Mouse (Mus musculus) ES-CJ7 (cell line): ENCODE results near the gene Cdh24.
A peak's percentile ranks its signal among the peaks of the same experiment; 100 is the strongest.

Experiments used
- DNase-seq: peaks from one replicate; pipeline ENCODE4 v3.0.0; 2011; ENCODE audit warnings: low read depth, low spot score

The Cdh24 gene

DNA sequence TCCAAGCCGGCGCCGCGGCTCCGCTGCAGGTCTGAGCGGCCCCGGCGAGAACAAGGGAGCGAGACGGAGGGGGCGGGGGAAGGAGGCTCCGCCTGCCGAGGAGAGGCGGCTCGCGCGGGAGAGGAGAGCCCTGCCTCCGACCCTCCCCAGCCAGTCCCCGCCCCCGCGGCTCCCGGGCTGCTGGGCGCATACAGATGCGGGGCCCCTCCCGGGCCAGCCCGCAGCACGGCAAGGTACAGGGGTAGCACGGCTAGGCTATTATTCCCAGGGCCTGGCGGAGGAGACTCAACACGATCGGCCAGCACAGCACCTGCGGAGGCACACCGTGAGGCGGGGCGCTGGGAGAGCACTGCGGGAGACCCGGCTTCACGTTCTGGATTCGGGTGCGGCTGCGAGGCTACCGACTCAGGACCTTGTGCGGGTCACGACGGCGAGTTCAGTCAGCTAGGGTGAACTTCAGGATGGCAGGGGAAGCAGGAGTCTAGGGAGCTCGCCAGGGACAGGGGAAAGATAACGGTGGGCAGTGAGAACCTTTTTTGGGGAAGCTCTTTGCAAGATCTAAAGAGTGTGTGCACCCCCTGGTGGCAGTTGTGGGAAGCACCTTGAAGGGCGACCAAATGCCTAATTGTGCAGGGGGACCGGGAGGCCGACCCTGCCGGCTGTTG is at the start of gene Cdh24:
Gene Cdh24, minus strand, starts transcription at position 60 of the 665 bp plus-strand sequence.
- DNase-seq, result peak; percentile 85

DNA sequence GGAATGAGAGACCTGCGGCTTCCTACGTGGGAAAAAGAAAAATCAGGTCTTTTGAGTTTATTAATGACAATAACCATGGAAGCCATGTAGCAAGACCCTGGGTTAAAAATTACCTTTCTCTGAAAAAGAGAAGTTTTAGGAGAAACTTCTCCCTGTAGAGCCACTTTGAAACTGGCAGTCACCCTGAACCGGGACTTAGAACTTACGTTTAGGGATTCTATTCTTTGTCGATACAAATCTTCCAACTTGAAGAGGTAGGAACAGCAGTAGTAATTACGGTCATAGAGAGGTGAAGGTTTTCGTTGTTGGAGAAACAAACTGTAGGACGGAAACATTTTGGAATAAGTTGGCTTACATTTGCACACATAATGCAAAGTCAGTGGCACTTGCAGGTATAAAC is 46.1 kb upstream of the Cdh24 start:
- no peak for DNase-seq

DNA sequence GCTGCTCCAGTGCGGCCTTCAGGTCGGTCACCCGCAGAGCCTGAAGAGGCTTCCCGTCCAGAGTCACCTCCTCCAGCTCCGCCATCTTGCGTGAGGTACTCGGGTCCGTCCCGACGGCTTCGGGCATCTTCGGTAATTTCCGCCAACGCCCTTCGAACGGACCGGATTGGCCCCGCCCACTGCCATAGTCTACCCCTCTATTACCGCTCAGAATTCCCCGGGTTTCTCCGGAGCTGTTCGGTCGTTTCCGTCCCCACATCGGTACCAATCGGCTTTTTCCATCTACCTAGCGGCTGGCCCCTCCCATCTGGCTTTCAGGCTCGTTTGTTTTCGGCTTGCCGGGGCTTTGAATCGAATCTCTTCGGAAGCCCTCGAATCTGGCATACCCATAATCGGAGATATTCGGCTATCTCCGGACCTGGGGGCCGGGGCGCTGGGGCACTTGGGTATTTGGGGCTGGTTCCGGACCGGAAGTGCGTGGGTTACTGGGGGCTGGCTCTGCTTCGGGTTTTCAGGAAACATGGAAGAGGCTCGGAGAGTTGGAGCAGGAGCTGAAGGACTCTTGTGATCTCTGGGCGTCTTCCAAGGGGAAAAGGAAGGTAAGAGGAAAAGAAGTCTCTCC is 45.5 kb upstream of the Cdh24 start, which contains the start of gene Acin1:
Gene Acin1, minus strand, starts transcription at position 410 of the 622 bp plus-strand sequence.
- DNase-seq, result peak; percentile 96

DNA sequence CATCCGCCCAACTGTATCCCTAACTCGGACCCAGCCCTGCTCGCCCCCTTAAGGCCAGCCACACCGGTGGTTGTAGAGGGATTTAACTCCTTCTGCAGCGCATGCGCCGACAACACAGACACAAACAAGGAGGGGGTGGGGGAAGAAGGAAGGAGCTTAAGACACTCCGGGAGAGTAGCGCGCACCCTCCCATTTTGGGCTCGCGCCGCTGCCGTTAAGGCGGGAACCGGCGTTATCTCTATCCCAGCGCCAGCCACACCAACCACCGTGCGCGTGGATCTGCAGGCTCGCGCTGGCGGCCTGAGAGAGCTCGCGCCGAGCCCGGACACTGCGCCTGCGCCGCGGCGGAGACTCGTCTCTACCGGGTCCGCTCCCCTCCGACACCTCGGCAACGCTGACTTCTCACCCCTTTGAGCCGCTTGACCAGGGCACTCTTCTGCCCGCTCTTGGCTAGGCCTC is 44.9 kb upstream of the Cdh24 start, which contains the start of gene 1700123O20Rik:
Gene 1700123O20Rik, plus strand, starts transcription at position 154 of the 459 bp plus-strand sequence.
- peak; percentile 96 for DNase-seq

DNA sequence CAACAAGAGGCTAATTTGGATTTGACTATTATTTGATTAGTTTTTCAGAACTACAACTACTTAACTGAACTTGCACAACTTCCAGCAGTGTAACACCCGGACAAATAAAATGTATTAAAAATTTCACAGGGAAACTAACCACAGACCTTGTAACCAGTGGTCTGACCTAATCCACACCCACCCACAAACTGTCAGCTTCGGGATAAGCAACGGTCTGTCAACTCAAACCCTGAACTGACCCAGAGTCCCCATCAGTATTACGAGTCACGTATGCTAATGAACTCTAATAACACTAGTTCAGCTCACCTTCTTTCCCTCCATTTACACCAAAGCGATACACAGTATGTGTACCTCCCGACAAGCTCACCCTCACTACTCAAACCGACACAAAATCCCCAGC is 44.3 kb upstream of the Cdh24 start:
- no peak for DNase-seq

DNA sequence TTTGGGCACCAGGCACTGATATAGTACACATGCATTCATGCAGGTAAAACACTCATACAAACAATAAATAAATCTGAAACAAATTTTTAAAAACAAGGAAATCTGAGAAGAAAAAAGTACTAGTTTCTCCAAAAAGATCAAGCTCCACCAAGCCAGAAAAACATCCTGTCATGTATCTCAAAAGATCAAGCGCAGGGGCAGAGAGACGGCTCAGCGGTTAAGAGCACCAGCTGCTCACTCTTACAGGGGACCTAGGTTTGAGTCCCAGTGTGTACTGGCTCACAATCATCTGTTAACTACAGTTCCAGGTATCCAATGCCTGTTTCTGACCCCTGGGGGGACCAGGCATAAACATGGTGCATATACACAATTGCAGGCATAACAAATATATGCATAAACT is 41.2 kb upstream of the Cdh24 start:
- DNase-seq, result no peak

DNA sequence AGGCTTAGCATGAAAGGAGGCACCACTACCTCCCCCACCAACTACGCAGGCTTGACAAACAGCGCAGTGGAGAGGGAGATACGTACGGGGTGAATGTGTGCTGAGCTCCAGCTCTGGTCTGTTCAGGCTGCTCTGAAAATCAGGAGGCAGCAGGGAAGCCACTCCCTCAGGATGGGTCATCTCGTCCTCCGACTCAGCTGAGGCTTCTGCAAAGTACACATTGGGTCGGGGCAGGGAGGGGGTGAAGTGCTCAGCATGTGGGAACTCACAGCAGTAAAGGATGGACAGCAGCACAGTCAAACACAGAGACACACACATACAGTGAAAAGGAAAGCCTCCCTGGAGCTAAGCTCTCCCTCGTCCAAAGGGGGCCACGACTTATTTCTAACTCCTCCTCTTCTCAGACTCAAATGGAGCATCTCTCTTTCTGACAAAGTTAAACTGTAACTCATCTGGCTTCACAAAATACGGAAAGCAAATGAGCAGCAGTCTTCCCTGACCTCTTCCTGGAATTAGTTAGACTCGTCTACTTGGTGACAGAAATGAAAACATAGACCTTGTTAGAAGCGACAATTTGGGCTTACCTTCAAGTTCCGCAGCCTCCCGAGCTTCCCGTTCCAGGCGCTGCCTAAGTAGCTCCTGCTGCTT is 37.6 kb upstream of the Cdh24 start:
- DNase-seq, result peak; percentile 24

DNA sequence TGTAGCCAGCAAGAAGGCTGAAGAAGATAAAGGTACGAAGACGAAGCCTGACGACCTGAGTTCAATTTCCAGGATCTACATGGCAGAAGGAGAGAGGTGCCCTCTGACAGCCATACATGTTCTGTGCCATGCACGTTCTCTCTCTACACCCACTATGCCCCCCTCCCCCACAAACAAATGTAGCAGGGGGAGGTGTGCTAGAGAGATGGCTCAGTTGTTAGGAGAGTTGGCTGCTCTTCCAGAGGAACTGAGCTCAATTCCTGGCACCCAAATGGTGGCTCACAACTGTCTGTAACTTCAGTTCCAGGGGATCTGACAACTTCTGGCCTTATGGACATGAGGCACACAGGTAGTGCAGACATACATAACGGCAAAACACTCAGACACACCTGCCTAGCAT is 35.1 kb upstream of the Cdh24 start:
- DNase-seq, result no peak

DNA sequence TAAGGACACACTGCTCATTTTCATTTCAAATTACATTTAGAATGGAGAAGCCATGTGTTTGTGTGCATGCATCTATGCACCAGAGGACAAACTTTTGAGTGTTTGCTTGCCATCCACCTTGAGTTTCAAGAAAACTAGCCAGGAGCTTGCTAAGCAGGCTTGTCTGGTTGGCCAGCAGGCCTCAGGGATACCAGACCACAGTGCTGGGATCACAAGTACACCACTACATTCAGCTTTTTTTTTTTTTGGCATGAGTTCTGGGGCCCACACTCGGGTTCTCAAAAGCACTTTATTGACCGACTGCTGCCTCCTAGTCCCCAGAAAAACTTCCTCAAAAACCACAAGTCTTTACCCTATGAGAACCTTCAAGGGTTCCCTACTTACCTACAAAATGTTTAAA is 33.2 kb upstream of the Cdh24 start:
- DNase-seq, result no peak

DNA sequence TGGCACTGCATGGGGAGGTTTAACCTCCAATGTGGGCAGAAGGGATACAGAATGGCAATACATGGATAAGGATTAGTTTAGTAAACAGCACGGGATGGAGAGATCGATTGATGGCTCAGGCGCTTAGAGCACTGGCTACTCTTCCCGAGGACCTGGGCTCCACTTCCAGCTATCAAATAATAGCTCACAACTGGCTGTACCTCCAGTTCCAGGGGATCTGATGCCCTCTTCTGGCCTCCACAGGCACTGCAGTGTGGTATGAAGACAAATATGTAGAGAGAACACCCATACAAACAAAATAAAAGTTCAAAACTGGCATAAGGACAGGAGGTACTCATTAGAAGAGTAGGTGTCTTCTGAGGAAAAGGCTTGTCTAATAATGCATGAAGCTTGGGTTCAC is 28.2 kb upstream of the Cdh24 start:
- peak; percentile 44 for DNase-seq

DNA sequence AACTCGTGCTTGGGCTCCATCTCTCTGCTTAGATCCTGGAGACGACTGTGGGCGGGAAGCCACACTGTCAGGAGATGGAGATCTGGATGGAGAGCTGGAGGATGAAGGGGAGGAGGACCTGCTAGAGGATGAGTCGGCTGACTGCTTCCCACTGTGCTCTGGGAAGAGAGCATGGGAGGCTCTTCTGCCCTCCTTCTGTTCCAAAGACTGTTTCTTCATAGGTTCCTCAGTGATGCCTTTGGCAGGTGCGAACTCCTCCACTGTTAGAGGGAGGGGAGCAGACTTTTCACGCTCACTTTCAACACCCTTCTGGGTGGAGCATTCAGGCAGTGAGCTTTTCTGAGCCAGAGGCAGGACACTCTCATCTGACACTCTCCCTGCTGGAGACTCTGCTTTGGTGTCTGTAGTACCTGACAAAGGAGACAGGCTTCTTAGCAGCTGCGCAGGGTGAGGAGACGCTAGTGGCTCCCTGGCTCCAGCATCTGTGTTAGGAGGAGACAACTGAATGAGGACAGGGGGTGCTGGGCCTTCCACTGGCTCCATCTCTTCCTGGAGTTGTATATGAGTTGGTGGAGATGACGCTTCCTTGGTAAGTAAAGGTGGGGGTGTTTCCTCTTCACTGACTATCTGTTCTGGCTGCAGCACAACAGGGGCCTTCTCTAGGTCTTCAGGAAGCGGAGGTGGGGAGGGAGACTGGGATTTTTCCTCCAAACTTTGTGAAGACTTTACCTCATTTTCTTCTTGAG is 23.5 kb upstream of the Cdh24 start:
- no peak for DNase-seq

DNA sequence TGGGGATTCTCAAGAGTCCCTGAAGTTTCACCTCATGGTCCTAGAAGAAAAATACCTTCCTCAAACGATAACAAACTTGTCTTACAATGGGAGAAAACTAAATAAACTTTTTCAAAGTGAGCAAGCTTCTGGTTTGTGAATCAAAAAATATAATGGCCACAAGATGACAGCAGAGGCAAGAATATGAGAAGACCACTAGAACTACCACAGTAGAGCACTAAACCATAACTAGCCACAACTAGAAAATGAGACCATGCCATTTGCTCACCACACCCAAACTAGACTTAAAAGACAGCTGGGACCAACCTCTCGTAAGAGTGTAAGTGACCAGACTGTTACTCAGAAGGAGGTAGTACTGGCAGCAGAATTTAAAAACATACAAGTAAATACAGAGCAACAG is 18.8 kb upstream of the Cdh24 start:
- peak; percentile 47 for DNase-seq

DNA sequence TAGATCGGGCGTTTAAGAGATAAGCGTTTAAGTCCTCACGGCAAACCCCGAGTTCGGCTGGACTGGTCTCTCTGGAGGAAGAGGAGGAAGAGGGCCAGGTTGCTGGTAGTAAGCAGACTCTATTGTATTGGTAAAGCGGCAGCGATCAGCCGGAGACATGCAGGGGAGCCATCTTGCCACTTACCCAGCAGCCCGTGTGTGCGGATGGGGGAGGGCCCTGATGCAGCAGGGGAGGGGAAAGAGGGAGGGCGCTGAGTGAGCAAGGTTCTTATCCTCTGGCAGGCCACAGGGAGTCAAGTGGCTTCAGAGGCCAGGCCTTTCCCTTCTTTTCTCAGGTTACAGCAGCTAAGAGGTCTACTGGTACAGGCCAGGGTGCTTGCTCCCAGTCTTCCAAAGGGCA is 12.3 kb upstream of the Cdh24 start:
- DNase-seq, result peak; percentile 91

DNA sequence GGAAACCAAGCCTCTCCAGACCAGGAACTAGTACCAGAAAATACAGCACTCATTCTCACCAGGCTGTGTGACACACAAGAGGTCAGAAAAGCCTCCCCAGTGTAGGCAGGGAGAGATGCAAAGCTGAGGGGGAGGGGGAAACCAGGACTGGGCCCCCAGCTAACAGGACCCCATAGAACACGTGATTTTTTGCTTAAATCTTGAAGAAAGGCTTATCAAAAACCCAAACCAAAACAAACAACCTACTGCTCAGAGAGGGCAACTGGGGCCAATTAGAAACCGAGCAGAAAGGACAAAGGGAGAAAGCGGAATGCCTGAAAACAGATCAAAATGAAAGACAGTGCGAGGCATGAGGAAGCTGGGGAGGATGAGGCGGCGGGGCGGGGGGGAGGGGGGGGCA is 11.6 kb upstream of the Cdh24 start:
- no peak for DNase-seq

DNA sequence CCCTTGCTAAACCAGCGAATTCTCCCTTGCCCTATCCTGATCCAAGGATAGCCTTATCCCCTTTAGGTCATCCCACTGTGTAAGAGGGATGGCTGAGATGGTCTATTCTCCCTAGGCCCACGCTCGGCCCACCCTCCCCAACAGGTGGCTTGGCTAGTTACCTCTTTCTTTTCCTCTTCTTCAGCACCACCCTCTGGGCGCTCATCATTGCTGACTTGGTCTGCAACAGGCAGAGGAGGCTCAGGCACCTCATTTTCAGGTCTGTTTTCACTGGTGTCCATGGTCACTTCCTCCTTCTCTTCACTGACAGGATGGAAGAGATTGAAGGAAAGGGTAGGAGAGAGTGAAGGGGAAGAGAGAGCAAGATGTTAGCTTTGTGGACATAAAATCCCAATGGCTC is 10.4 kb upstream of the Cdh24 start:
- no peak for DNase-seq

DNA sequence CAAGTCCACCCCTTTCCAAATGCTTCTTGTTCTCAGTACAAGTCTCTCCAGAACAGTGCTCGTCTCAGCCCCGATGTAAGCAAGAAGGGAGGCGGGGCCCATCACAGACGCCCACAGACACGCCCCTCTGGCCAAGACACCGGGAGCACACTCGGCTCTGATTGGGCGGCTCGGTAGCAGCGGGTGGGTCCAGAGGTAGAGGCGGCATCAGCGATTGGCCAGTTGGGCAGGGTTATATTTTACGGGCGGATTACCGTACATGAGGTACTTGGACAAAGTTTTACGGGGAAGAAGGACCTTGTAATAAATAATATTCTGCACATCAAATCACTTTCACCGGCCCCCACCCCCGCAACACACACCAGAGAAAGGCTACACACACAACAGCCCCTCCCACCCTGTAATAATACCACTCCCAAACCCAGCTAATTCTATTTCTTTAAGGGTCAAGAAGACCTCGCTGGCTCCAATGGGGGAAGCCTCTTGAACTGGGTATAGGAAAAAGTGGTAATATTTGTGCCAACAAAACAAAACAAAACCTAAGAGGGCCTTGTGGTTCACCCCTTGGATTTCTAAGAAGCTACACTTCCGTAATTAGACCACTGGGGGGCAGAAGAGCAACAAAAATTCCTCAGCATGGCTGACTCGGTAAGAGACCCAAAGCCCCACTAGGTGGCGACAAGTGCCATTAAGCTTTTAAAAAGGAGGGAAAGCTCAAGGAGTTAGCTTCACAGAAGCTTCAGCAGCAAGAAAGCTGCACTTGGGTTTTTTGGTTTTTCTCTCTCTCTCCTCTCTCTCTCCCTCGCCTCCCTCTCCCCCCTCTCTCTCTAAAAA is 9.7 kb upstream of the Cdh24 start:
- DNase-seq, result peak; percentile 94

DNA sequence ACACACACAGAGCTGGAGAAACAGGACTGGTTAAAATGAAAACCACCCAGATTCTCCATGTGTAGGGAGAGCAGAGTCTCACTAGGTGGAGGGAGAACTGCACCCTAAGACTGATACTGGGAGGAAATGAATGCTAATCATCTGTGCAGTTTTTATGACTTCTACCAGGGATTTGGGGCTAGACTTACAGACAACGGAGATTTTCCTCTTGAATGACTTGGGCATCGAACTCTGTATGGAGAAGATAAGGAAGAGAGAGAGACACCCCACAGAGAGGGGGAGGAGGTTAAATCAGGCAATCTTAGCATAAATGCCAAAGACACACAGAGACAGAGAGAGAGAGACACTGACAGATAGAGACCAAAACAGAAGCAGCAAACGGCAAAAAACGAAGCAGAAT is 6.7 kb upstream of the Cdh24 start:
- DNase-seq, result no peak

DNA sequence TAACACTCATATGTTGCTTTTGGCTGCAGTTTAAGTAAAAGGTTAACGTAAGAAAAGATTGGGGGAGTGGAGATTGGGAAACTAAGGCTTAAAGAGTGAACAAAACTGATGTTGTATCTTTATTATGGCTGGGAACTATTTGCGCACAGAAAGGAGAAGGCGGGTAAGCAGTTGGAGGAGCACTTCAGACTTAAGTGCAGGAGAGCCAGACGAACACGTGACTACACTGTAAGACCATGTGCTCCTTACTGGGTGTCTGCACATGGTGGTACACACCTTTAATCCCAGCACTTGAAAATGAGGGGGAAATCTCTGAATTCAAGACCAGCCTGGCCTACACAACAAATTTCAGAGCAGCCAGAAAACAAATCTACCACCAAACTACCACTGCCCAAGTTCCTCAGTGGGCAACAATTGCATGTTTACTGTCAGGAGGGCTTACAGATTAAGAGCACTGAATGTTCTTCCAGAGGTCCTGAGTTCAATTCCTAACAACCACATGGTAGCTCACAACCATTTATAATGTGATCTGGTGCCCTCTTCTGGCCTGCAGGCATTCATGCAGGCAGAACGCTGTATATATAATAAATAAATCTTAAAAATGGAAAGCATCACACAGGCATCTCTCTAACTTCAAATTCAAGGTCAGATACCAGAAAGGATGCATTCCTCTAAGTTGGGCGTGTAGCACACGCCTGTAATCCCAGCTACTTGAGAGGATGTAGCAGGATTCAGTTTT is 5.9 kb upstream of the Cdh24 start:
- no peak for DNase-seq

DNA sequence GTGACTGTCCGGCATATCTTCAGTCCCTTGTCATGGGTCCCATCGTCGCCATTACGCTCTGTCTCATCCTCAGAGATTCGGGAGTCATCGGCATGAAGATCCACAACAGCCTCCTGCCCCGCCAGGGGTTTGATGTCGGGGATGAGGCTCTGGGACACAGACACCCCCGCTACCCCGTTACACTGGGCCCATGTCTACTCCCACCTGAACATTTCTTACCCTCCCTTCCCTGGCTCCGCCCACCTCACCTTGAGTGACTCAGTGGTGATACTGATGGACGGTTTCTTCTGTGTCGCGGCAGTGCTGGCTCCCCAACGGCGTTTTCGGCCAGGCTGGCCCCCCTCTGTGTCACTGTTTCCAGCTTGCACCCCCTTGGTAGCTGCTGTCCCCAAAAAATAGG is 5.3 kb upstream of the Cdh24 start:
- no peak for DNase-seq

DNA sequence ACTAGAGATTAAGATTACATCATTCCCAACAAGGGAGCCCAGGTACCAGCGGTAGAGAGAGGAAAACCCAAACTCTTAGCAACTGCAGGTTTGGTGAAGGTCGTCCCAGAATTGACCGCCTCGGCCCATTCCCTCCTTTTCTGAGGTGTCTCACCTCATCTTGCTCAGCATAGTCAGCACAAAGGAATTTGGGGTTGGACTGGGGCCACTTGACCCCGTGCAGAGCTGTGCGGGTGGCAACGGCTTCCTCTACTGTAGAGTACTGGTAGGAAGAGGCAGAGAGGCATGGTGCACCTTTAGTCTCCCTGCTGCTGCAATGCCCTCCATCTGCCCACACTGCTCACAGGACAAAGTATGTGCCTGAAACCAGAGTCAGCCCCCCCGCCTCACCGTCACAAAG is 3.1 kb upstream of the Cdh24 start:
- DNase-seq, result no peak

DNA sequence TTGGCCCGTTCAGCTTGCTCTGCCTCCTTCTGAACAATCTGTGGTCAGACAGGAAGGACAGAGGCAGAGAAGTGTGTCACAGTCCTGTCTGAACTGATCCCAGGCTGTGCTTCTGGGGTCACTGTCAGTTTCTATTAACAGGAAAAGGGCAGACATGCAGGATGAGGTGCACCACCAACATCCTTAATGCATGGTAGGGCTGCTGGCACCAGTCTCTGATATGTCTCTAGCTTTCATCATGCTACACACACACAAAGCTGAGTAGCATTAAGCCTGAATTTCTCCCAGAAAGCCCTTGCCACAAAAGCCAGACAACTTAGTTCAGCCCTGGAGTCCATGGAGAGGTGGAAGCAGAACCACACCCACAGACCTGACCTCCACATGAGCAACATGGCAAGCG is 1.8 kb upstream of the Cdh24 start:
- DNase-seq, result no peak
